Mouse (Mus musculus) heart, embryonic 11.5 days (tissue): ENCODE measurements around the gene Clec11a. TPM values are rescaled to one million over a fixed set of nuclear protein-coding genes. Genes with fewer than 3 reads are reported as not detected.
A peak's percentile ranks its signal among the peaks of the same experiment; 100 is the strongest.
"Not testable (repeated sequence)": the region's sequence is repeated elsewhere in the genome, so short reads cannot be mapped to it uniquely, and the experiment has no call there.

Experiments
- ATAC-seq: fragments of 200-750 bp; cut with Nextera tagmentation; replicated peaks from 2 replicates; pipeline ENCODE4 v1.8.0; 2017; ENCODE audit warnings: moderate library complexity; ENCODE audit not compliant: insufficient number of reproducible peaks, low FRiP score, low TSS enrichment
- H3K27ac ChIP-seq: fragments of 300-500 bp; sonication (generic); 2 replicates; pipeline ENCODE4 v1.5.1; 2014; ENCODE audit warnings: mild to moderate bottlenecking, low read depth, low read length
- H3K27me3 ChIP-seq: fragments of 300-500 bp; sonication (generic); 2 replicates; pipeline ENCODE4 v1.6.1; 2014; ENCODE audit warnings: mild to moderate bottlenecking, low read length, mixed read lengths; ENCODE audit not compliant: control insufficient read depth, insufficient read depth
- H3K36me3 ChIP-seq: fragments of 300-500 bp; sonication (generic); 2 replicates; pipeline ENCODE4 v1.6.1; 2014; ENCODE audit warnings: mild to moderate bottlenecking, low read length, moderate library complexity, mixed read lengths; ENCODE audit not compliant: control insufficient read depth, insufficient read depth
- H3K4me1 ChIP-seq: fragments of 300-500 bp; sonication (generic); 2 replicates; pipeline ENCODE4 v1.6.1; 2014; ENCODE audit warnings: low read length; ENCODE audit not compliant: control insufficient read depth, insufficient read depth
- H3K4me2 ChIP-seq: fragments of 300-500 bp; sonication (generic); 2 replicates; pipeline ENCODE4 v1.6.1; 2014; ENCODE audit warnings: mild to moderate bottlenecking, moderate library complexity
- H3K4me3 ChIP-seq: fragments of 300-500 bp; sonication (generic); 2 replicates; pipeline ENCODE4 v1.5.1; 2014; ENCODE audit warnings: low read depth, low read length
- H3K9ac ChIP-seq: fragments of 300-500 bp; sonication (generic); 2 replicates; pipeline ENCODE4 v1.6.1; 2014; ENCODE audit warnings: mild to moderate bottlenecking, low read depth, low read length, moderate library complexity
- H3K9me3 ChIP-seq: fragments of 300-500 bp; sonication (generic); replicated peaks from 2 replicates; pipeline ENCODE4 v1.6.1; 2016; ENCODE audit warnings: low read length; ENCODE audit not compliant: control insufficient read depth
- WGBS: fragments of 180-500 bp; shearing (Covaris S2); extraction: QIAGEN DNeasy Blood & Tissue Kit; methylation state at CpG from one replicate; pipeline ENCODE4 v1.1.7; 2014; ENCODE audit not compliant: insufficient replicate concordance; 5-methylcytosine and 5-hydroxymethylcytosine counted together
- polyA plus RNA-seq: library from polyadenylated mRNA; unstranded; fragments of >200 nt; fragmentation: Nextera tagmentation; extraction: Ambion mirVana; gene quantifications from 2 replicates; pipeline ENCODE4 v1.2.1, GENCODE M21; 2014

Gene Clec11a
- polyA plus RNA-seq, 1 experiment from 2014 or later: 0.84 TPM

GRCm38 (mm10) chr7:44304463-44304774 lies 2.3 kb downstream of the Clec11a start:
- Histone ChIP-seq H3K27me3 (peaks cover 26% of the 10 kb centered on the region), H3K4me1 (peaks cover 9% of the 10 kb centered on the region), H3K9ac (peak overlapping the region; percentile 94), H3K4me2 (peak overlapping the region; percentile 86), H3K36me3 (no peaks in the 10 kb centered on the region), H3K9me3 (no peaks in the 10 kb centered on the region), H3K27ac (peak overlapping the region; percentile 79), H3K4me3 (peak overlapping the region; percentile 68)
- under 1% methylated on average over 25 of the region's 25 CpGs for WGBS
- ATAC-seq: peak; percentile 29

GRCm38 (mm10) chr7:44303346-44304340 lies 3.1 kb downstream of the Clec11a start:
- H3K4me1 ChIP-seq: peaks cover 9% of the 10 kb centered on the region
- H3K27ac ChIP-seq: peak overlapping the region; percentile 79; the same call in 1 of the 2 replicates
- H3K27me3 ChIP-seq: peaks cover 18% of the 10 kb centered on the region
- 85% methylated on average over 14 of the region's 14 CpGs for WGBS
- H3K4me3 ChIP-seq: peak overlapping the region; percentile 68
- H3K4me2 ChIP-seq: peak overlapping the region; percentile 86
- no peak for ATAC-seq
- no peaks in the 10 kb centered on the region for H3K9me3 ChIP-seq
- H3K36me3 ChIP-seq: no peaks in the 10 kb centered on the region
- peak overlapping the region; percentile 94 for H3K9ac ChIP-seq

- not testable (repeated sequence) for H3K27me3 ChIP-seq, H3K27ac ChIP-seq, H3K36me3 ChIP-seq, ATAC-seq, H3K9me3 ChIP-seq, H3K4me1 ChIP-seq, H3K4me2 ChIP-seq, H3K9ac ChIP-seq, H3K4me3 ChIP-seq
- WGBS: 71% methylated on average over 2 of the region's 2 CpGs
These were observed 9.2 kb downstream of the Clec11a start for GRCm38 (mm10) chr7:44297501-44297900.

GRCm38 (mm10) chr7:44291418-44291817 lies 15.3 kb downstream of the Clec11a start:
- Histone ChIP-seq H3K4me3 (no peak overlapping the region), H3K4me1 (no peaks in the 10 kb centered on the region), H3K27ac (no peak overlapping the region), H3K9me3 (no peaks in the 10 kb centered on the region; the same call in none of the 2 replicates), H3K36me3 (no peaks in the 10 kb centered on the region), H3K27me3 (no peaks in the 10 kb centered on the region), H3K9ac (no peak overlapping the region), H3K4me2 (no peak overlapping the region)
- 50% methylated on average over 4 of the region's 4 CpGs for WGBS
- ATAC-seq: no peak

- ATAC-seq: no peak
- no peak overlapping the region for H3K4me3 ChIP-seq
- H3K27ac ChIP-seq: no peak overlapping the region
- no peaks in the 10 kb centered on the region; the same call in none of the 2 replicates for H3K9me3 ChIP-seq
- H3K4me1 ChIP-seq: no peaks in the 10 kb centered on the region
- WGBS: 73% methylated on average over 4 of the region's 4 CpGs
- H3K36me3 ChIP-seq: no peaks in the 10 kb centered on the region
- no peaks in the 10 kb centered on the region for H3K27me3 ChIP-seq
- no peak overlapping the region for H3K4me2 ChIP-seq
- H3K9ac ChIP-seq: no peak overlapping the region
These were observed 15.7 kb downstream of the Clec11a start for GRCm38 (mm10) chr7:44290986-44291385.

GRCm38 (mm10) chr7:44287760-44288159 lies 18.9 kb downstream of the Clec11a start:
- Histone ChIP-seq H3K27ac (no peak overlapping the region), H3K4me3 (no peak overlapping the region), H3K9ac (no peak overlapping the region), H3K36me3 (no peaks in the 10 kb centered on the region), H3K4me2 (no peak overlapping the region), H3K9me3 (no peaks in the 10 kb centered on the region; the same call in none of the 2 replicates), H3K4me1 (no peaks in the 10 kb centered on the region), H3K27me3 (no peaks in the 10 kb centered on the region)
- no peak for ATAC-seq
- WGBS: 58% methylated on average over 7 of the region's 7 CpGs

- Histone ChIP-seq H3K36me3 (no peaks in the 10 kb centered on the region), H3K4me1 (no peaks in the 10 kb centered on the region), H3K4me2 (no peak overlapping the region), H3K27ac (no peak overlapping the region), H3K9ac (no peak overlapping the region), H3K27me3 (no peaks in the 10 kb centered on the region), H3K4me3 (no peak overlapping the region), H3K9me3 (peaks cover 2% of the 10 kb centered on the region; the same call in 1 of the 2 replicates)
- ATAC-seq: no peak
- WGBS: 73% methylated on average over 7 of the region's 7 CpGs
These were observed 25.1 kb downstream of the Clec11a start for GRCm38 (mm10) chr7:44281586-44281985.

GRCm38 (mm10) chr7:44280959-44281358 lies 25.7 kb downstream of the Clec11a start:
- no peak for ATAC-seq
- no peak overlapping the region for H3K9ac ChIP-seq
- no peaks in the 10 kb centered on the region for H3K27me3 ChIP-seq
- 0 out of 2 replicates have a peak, but pooled peaks cover 2% of the 10 kb centered on the region for H3K9me3 ChIP-seq
- no peak overlapping the region for H3K27ac ChIP-seq
- 59% methylated on average over 1 of the region's 1 CpGs for WGBS
- no peaks in the 10 kb centered on the region for H3K36me3 ChIP-seq
- H3K4me1 ChIP-seq: no peaks in the 10 kb centered on the region
- no peak overlapping the region for H3K4me2 ChIP-seq
- no peak overlapping the region for H3K4me3 ChIP-seq
